Mouse (Mus musculus) adrenal gland, adult 18-20 months (tissue): Measurements from ENCODE around the gene Tpst1. TPM values are rescaled to one million over a fixed set of nuclear protein-coding genes. Genes with fewer than 3 reads are reported as not detected.
A peak's percentile ranks its signal among the peaks of the same experiment; 100 is the strongest.

ENCODE experiments used
- DNase-seq, 2 experiments: peaks; one replicate each; pipeline ENCODE4 v3.0.0; 2021 to 2022; ENCODE audit warnings: low spot score in 2 of 2
- total RNA-seq, 2 experiments: library from RNA; stranded (reverse); gene quantifications; 1 replicate in 1 of 2; 2 replicates in 1 of 2; pipeline ENCODE4 v1.2.3; 2021

Gene Tpst1
- total RNA-seq, 2 experiments from 2014 or later: 27.2 to 28.8 TPM

GRCm38 (mm10) chr5:130051073-130051860 lies 21.9 kb upstream of the Tpst1 start:
- no peak for DNase-seq

- DNase-seq: no peak
Observed at GRCm38 (mm10) chr5:130052510-130052909, 20.6 kb upstream of the Tpst1 start.

- DNase-seq: no peak
Observed at GRCm38 (mm10) chr5:130052955-130053354, 20.2 kb upstream of the Tpst1 start.

- DNase-seq: no peak
Observed at GRCm38 (mm10) chr5:130055688-130056087, 17.4 kb upstream of the Tpst1 start.

- no peak for DNase-seq
Observed at GRCm38 (mm10) chr5:130056303-130056702, 16.8 kb upstream of the Tpst1 start.

GRCm38 (mm10) chr5:130059413-130060328 lies 13.5 kb upstream of the Tpst1 start:
- DNase-seq: no peak

- DNase-seq: no peak
Observed at GRCm38 (mm10) chr5:130060329-130060665, 12.8 kb upstream of the Tpst1 start.

- no peak for DNase-seq
Observed at GRCm38 (mm10) chr5:130062096-130062495, 11.0 kb upstream of the Tpst1 start.

- no peak for DNase-seq
Observed at GRCm38 (mm10) chr5:130063760-130064159, 9.4 kb upstream of the Tpst1 start.

- DNase-seq: no peak
Observed at GRCm38 (mm10) chr5:130065579-130065978, 7.5 kb upstream of the Tpst1 start.

- no peak for DNase-seq
Observed at GRCm38 (mm10) chr5:130067841-130068264, 5.3 kb upstream of the Tpst1 start.

GRCm38 (mm10) chr5:130074491-130074890 lies 1.4 kb downstream of the Tpst1 start:
- no peak for DNase-seq

- no peak for DNase-seq
Observed at GRCm38 (mm10) chr5:130076396-130076795, 3.3 kb downstream of the Tpst1 start.

- no peak for DNase-seq
Observed at GRCm38 (mm10) chr5:130078096-130078833, 5.1 kb downstream of the Tpst1 start.

- no peak for DNase-seq
Observed at GRCm38 (mm10) chr5:130078834-130079156, 5.7 kb downstream of the Tpst1 start.

GRCm38 (mm10) chr5:130079202-130080050 lies 6.3 kb downstream of the Tpst1 start:
- peak; percentile 97 to 98 for DNase-seq

- no peak for DNase-seq
Observed at GRCm38 (mm10) chr5:130080051-130080681, 7.0 kb downstream of the Tpst1 start.

- no peak for DNase-seq
Observed at GRCm38 (mm10) chr5:130081181-130081881, 8.2 kb downstream of the Tpst1 start.

GRCm38 (mm10) chr5:130082431-130082830 lies 9.3 kb downstream of the Tpst1 start:
- DNase-seq: no peak
